Mouse (Mus musculus) megakaryocyte, embryonic 14.5 days (primary cell): ENCODE measurements around the gene Wwc1. TPM values are rescaled to one million over a fixed set of nuclear protein-coding genes. Genes with fewer than 3 reads are reported as not detected.

Source experiments
- H3K27me3 ChIP-seq: replicated peaks from 2 replicates; pipeline ENCODE3; 2012; ENCODE audit warnings: inconsistent platforms
- H3K36me3 ChIP-seq: replicated peaks from 2 replicates; pipeline ENCODE3; 2012; ENCODE audit warnings: low read length, inconsistent platforms, mixed read lengths
- H3K4me1 ChIP-seq: 2 replicates; pipeline ENCODE4 v1.6.1; 2012; ENCODE audit warnings: inconsistent platforms
- H3K4me3 ChIP-seq: replicated peaks from 2 replicates; pipeline ENCODE3; 2012; ENCODE audit warnings: moderate library complexity, mild to moderate bottlenecking, inconsistent platforms
- H3K9me3 ChIP-seq: 2 replicates; pipeline ENCODE4 v1.6.1; 2012; ENCODE audit warnings: inconsistent platforms
- FLI1 ChIP-seq: IDR thresholded peaks from 2 replicates; pipeline ENCODE4 v1.6.1; 2012; ENCODE audit warnings: low read length, inconsistent platforms, mixed read lengths
- GATA1 ChIP-seq: IDR thresholded peaks from 3 replicates; pipeline ENCODE4 v1.6.1; 2012; ENCODE audit warnings: mixed read lengths, low read length, inconsistent platforms, borderline replicate concordance
- polyA plus RNA-seq: library from polyadenylated mRNA; stranded (reverse); fragments of >175 nt; gene quantifications from 2 replicates; pipeline ENCODE4 v1.2.3, GENCODE M21; 2012; ENCODE audit warnings: low replicate concordance; ENCODE audit not compliant: insufficient read depth

Wwc1 gene
- polyA plus RNA-seq, 1 experiment, result not detected

DNA sequence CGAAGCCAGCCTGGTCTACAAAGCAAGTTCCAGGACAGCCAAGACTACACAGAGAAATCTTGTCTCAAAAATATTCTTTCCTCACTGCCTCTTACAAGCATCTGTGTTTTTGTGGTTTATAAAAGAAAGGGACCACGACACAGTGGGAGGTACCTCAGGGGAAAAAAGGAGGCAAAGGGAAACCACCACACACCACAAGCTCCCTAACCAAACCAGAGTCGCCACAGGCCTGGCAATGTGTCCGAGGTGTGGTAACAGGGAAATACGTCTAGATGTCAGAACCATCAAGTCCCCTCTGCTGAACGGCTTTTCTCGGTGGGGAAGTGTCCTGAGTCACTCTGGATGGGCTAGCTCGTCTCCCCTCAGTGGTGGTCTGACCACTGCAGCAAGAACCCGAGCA lies 80.4 kb downstream of the Wwc1 start:
- no peaks in the 10 kb centered on the region for H3K36me3 ChIP-seq
- H3K4me1 ChIP-seq, result no peaks in the 10 kb centered on the region
- H3K27me3 ChIP-seq, result peaks cover 4% of the 10 kb centered on the region
- no peak overlapping the region for H3K4me3 ChIP-seq
- no peaks in the 10 kb centered on the region for H3K9me3 ChIP-seq
- TF ChIP-seq FLI1 (no peak), GATA1 (no peak)

DNA sequence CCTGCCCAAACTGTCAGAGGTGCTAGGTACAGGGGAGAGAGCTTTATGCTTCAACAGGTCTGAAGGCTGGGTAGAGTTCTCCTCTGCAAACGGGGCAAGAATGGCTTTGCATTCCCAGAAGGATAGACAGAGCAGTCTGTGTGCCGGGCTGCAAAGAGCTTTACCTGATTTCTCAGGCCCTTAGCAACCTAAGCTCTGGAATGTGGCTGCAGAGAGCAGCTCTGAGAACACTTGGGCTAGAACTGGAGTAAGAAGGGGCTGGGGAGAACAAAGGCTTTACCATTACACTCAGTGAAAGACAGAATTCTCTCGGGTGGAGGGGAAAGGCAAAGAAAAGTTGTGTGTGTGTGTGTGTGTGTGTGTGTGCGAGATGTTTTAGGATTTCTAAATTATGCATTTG lies 86.9 kb downstream of the Wwc1 start:
- H3K9me3 ChIP-seq, result peaks cover 4% of the 10 kb centered on the region
- no peaks in the 10 kb centered on the region for H3K36me3 ChIP-seq
- H3K4me1 ChIP-seq, result no peaks in the 10 kb centered on the region
- no peak overlapping the region for H3K4me3 ChIP-seq
- TF ChIP-seq FLI1 (no peak), GATA1 (no peak)
- H3K27me3 ChIP-seq, result peaks cover 10% of the 10 kb centered on the region

DNA sequence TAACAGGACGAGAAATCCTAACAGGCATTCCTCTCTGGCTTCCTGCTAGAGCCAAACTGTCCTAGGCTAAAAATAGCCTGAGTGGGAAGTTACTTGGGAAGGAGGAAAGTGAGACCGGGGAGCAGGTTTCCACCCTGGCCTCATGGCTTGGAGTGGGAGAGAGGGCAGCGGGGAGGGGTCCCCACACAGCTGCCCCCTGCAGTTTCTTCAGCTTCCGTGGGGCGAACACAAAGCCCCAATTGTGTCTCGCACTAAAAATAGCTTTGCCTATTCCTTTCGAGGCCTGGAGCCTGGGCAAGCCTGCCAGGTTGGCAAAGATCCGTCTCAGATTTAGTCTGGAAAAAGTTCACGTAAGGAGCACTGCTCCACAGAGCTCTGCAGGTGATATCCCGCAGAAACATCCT lies 87.3 kb downstream of the Wwc1 start:
- no peaks in the 10 kb centered on the region for H3K36me3 ChIP-seq
- H3K27me3 ChIP-seq, result peaks cover 10% of the 10 kb centered on the region
- H3K4me3 ChIP-seq, result no peak overlapping the region
- peaks cover 4% of the 10 kb centered on the region for H3K9me3 ChIP-seq
- TF ChIP-seq GATA1, result no peak
- TF ChIP-seq FLI1, result no peak
- H3K4me1 ChIP-seq, result no peaks in the 10 kb centered on the region

DNA sequence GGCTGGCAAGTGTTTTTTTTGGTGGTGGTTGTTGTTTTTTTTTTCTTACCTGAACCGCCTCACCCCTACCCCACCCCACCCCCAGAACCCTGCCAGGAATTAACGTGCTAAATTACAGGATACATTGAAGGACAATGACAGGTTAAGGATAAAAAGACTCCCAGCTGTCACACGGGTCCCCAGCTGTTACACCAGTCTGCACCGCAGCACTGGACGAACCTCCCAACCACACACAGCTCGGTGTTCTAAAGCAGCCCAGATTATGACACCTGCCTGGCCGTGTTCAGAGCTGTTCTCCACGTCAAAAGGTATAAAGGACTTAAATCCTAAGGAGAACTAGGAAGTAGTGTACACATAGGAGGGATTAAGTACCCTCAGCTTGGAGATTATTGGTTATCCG lies 88.0 kb downstream of the Wwc1 start:
- no peak for TF ChIP-seq GATA1
- TF ChIP-seq FLI1, result no peak
- Histone ChIP-seq H3K27me3 (peaks cover 8% of the 10 kb centered on the region), H3K36me3 (no peaks in the 10 kb centered on the region), H3K4me1 (no peaks in the 10 kb centered on the region), H3K9me3 (peaks cover 4% of the 10 kb centered on the region), H3K4me3 (no peak overlapping the region)

DNA sequence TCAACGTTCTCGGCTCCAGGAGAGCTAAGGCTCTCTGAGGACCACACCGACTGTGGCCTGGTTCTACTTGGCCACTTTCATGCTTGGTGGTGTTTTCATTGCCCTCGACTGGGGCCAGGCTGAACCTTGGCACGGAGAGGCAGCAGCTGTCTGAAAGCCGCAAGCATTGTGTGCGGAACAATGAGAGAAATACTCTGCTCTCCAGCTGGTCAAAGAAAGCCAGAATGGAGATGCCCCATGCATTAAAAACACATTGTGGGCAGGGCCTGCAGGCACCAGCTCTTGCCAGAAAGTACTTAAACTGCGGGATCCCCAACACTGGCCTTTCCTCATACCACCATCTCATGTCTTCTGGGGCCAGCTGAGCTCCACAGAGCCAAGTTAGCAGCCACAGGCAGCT lies 91.5 kb downstream of the Wwc1 start:
- Histone ChIP-seq H3K9me3 (peaks cover 4% of the 10 kb centered on the region), H3K36me3 (no peaks in the 10 kb centered on the region), H3K4me3 (no peak overlapping the region), H3K27me3 (peaks cover 8% of the 10 kb centered on the region), H3K4me1 (no peaks in the 10 kb centered on the region)
- TF ChIP-seq GATA1 (no peak), FLI1 (no peak)

DNA sequence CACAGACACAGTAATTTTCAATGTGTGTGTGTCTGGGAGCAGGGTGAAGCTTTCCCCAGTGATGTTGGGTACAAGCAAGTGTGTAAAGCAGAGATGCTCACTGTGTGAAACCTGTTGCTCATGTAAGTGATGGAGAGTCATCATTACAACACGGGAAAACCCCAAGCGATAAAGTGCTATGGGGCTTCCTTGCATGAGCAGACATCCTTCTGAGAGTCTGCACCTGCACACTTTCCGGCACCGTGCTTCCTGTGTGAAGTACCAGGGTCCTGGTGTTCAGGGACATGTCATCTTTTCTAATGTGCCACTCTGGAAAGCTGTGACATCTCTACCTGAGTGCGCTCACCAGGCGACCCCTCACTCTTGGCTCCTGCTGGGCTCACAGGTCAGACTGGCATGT lies 97.5 kb downstream of the Wwc1 start:
- Histone ChIP-seq H3K9me3 (no peaks in the 10 kb centered on the region), H3K27me3 (peaks cover 9% of the 10 kb centered on the region), H3K4me1 (peaks cover 13% of the 10 kb centered on the region), H3K4me3 (no peak overlapping the region), H3K36me3 (no peaks in the 10 kb centered on the region)
- TF ChIP-seq FLI1 (no peak), GATA1 (no peak)

DNA sequence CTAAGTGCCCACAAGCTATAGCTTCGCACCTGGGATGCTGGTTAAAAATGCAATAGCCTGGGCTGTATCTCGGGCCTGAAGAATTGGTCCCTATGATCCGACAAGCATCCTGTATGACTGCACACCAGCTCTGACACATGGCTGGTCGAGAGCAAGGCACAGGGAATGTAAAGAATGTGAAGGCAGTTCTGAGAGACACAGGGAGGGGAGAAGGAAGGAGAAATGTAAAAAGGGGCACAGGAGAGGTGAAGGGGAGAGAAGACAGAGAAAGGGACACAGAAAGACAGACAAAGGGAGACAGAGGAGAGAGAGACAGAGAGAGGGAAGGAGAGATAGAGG lies 101.8 kb downstream of the Wwc1 start:
- peaks cover 15% of the 10 kb centered on the region for H3K4me1 ChIP-seq
- no peak overlapping the region for H3K4me3 ChIP-seq
- TF ChIP-seq GATA1, result no peak
- TF ChIP-seq FLI1, result no peak
- H3K36me3 ChIP-seq, result no peaks in the 10 kb centered on the region
- H3K9me3 ChIP-seq, result 0 out of 2 replicates have a peak, but pooled peaks cover 5% of the 10 kb centered on the region
- H3K27me3 ChIP-seq, result peaks cover 15% of the 10 kb centered on the region

DNA sequence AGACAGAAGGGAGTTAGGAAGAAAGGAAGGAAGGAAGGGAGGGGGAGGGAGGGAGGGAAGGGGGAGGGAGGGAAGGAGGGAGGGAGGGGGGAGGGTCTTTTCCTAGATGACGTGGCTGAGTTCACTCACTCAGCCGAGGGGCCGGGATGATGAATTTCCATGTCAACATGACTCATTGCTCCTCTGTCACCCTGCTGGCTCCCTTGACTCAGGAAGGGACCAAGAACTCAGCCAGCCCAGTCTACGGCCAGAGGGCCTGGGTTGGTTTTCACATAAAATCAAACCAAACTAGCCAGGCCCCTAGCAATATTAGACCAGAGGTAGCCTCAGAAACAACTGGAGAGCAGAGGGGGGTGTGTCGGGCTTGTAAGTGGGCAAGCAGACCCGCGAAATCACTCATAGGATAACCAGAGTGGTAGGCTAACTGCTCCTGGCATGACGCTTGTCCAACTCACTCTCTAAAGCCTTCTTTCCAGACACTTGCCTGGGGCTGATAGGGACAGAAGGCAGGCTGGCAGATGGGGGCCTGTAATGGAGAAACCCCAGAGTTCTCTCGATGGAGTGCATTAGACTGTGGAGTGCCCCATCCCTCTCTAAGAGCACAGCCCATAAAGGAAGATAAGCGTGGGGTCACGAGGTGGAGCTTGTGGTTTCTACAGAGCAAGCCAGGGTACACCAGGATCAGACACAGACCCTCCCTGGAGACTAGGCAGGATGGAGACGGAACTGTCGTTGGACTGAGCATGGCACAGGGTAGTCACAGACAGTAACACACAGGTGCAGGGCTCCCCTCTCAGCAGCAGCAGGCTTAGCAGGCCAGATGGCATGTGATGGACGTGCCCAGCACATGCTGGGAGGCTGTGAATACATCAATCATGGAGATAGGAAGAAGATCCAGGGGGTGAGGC lies 102.4 kb downstream of the Wwc1 start:
- H3K4me1 ChIP-seq, result peaks cover 15% of the 10 kb centered on the region
- peak overlapping the region; percentile 38 for H3K4me3 ChIP-seq
- no peaks in the 10 kb centered on the region for H3K36me3 ChIP-seq
- peaks cover 15% of the 10 kb centered on the region for H3K27me3 ChIP-seq
- TF ChIP-seq FLI1, result no peak
- H3K9me3 ChIP-seq, result 0 out of 2 replicates have a peak, but pooled peaks cover 5% of the 10 kb centered on the region

DNA sequence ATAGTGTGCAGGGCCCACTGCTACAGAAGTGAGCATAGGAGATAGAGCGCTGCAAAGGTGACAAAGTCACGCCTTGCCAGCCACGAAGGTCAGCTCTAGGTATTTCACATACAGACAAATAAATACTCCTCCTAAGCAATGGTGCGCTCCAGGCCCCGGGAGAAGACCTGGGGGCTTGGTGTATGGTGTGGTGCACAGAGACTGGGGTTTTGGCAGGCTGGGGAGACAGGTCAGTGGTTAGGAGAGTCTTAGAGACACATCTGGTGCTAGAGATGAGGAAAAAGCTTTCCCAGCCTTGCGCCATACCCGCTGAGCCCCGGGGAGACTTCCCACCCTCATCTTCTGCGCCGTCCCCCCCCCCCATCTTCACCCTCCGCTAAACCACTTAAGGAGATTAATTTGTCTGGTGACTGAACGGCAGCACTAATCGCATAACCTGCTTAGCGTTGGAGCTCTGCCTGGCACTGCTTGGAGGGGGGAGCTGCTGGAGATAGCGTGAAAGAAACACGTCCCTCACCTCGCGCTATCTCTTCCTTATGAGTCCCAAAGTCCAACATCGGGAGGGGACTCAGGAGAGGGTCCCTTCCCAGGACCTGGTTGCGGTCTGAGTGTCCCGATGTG lies 106.6 kb downstream of the Wwc1 start:
- Histone ChIP-seq H3K9me3 (0 out of 2 replicates have a peak, but pooled peaks cover 5% of the 10 kb centered on the region), H3K4me1 (peaks cover 15% of the 10 kb centered on the region)
- no peak for TF ChIP-seq GATA1
- TF ChIP-seq FLI1, result no peak

DNA sequence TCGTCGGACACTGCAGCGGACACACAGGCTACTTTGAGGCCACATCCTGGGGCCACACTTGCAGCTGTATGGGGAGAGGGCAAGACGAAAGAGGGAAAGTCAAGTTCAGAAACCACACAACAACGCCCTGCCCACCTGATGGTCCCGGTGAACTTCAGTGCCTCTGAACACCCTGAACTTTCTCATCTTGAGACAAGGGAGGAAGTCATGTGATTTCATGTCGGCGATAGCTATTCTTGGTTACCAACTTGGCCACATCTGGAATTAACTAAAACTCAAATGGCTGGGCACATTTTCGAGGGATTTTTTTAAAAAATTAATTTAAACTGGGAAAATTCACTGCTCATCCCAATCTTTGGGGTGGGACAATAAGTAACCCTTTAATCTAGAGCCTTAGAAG lies 109.4 kb downstream of the Wwc1 start:
- Histone ChIP-seq H3K27me3 (peaks cover 15% of the 10 kb centered on the region), H3K36me3 (no peaks in the 10 kb centered on the region), H3K4me3 (no peak overlapping the region), H3K9me3 (0 out of 2 replicates have a peak, but pooled peaks cover 5% of the 10 kb centered on the region), H3K4me1 (peaks cover 4% of the 10 kb centered on the region; the same call in 1 of the 2 replicates)
- no peak for TF ChIP-seq FLI1
- TF ChIP-seq GATA1, result no peak

More for the DNA sequence above, 106.6 kb downstream of the Wwc1 start:
- Histone ChIP-seq H3K27me3 (peaks cover 14% of the 10 kb centered on the region), H3K4me3 (no peak overlapping the region), H3K36me3 (no peaks in the 10 kb centered on the region)
